8 mouse cellular contexts compared by ENCODE assay signal in the genomic region with DNA sequence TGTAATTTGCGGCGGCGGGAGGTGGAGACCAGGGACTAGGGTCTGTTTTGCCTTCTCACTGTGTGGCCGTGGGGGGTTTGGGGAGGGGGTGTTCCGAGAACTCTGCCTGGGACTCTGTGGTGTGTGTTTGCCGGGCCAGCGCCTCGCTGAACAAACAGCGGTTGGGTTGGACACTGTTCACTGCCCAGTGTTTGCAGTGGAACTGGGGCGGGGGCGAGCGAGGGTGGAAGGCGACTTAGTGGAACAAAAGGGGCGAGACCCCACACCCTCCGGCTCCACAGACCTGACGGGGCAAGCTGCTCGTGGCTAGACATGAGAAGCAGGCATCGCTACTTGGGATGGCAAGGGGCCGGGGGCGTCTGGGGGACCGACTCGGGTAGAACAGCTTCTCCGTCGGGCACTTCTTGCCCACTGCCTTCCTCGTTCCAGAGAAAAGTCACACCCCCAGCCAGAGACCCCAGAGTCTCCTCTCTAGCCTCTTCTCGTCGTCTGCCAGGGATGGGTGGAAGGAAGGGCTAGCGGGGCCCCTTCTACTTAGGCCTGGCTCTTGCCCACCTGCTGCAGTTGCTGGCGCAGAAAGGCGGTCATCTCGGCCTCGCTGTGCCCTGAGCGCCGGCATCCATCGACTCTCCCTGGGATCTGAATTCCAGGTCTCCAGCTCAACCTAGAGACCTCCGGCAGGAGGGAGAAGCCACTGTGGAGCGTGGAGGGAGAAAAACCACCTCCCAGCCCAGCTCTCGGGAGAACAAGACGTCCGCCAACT. TPM values are rescaled to one million over a fixed set of nuclear protein-coding genes. Genes with fewer than 3 reads are reported as not detected.
DNase-seq lines count a peak whose midpoint lies in the region; ATAC-seq and TF ChIP-seq lines count a peak whose summit lies in the region.

No protein-coding gene starts in this region.

- H3K4me3 ChIP-seq in E14TG2a.4 (replicated peaks; ENCODE audit: low read length): peak overlapping the region; percentile 84
- peak overlapping the region; percentile 56 for H3K4me3 ChIP-seq in forebrain, embryonic 14.5 days (ENCODE audit: low read depth, low read length)
- H3K4me3 ChIP-seq in liver, embryonic 14.5 days (ENCODE audit: insufficient read depth in 1 of 2, low read depth in 2 of 2, low read length in 2 of 2): peak overlapping the region; percentile 52 to 68
- H3K4me3 ChIP-seq in stomach, postnatal 0 days (ENCODE audit: low read depth, low read length): peak overlapping the region; percentile 69

- no peak for TF ChIP-seq CTCF in E14TG2a.4 (conservative IDR thresholded peaks at IDR 0.05; ENCODE audit: low read length)
- no peak for TF ChIP-seq CTCF in liver, embryonic 14.5 days (IDR thresholded peaks at IDR 0.05; ENCODE audit: low read depth)
- no peak for TF ChIP-seq CTCF in stomach, postnatal 0 days (IDR thresholded peaks at IDR 0.05; ENCODE audit: low read depth)

- no peak for TF ChIP-seq EP300 in liver, embryonic 14.5 days (IDR thresholded peaks at IDR 0.05; ENCODE audit: low read depth)
- no peak for TF ChIP-seq EP300 in stomach, postnatal 0 days (optimal IDR thresholded peaks at IDR 0.05)

- 1% methylated on average over 39 of the region's 40 CpGs for whole genome bisulfite sequencing in forebrain, embryonic 14.5 days
- WGBS in liver, embryonic 14.5 days (ENCODE audit: insufficient replicate concordance): 3% methylated on average over 40 of the region's 40 CpGs
- WGBS in stomach, postnatal 0 days: 3% methylated on average over 40 of the region's 40 CpGs

- DNase-seq in gastrocnemius, postnatal 4 days (ENCODE audit: low spot score in 2 of 2): peak; percentile 17 to 24
- DNase-seq in gastrocnemius, postnatal 14 days: no peak
- DNase-seq in forebrain, embryonic 14.5 days (ENCODE audit: low spot score): no peak
- no peak for DNase-seq in liver, embryonic 14.5 days (ENCODE audit: low read depth in 3 of 3, low spot score in 3 of 3)
- DNase-seq in stomach, postnatal 0 days (ENCODE audit: low spot score): peak; percentile 71
- no peak for DNase-seq in right cerebral cortex, postnatal 4 days
- DNase-seq in T-cell, adult 2 months (ENCODE audit: low spot score): no peak

- peak overlapping the region; percentile 83 for H3K4me2 ChIP-seq in forebrain, embryonic 14.5 days (ENCODE audit: low read length)
- H3K4me2 ChIP-seq in liver, embryonic 14.5 days (ENCODE audit: low read depth): peak overlapping the region; percentile 89
- H3K4me2 ChIP-seq in stomach, postnatal 0 days (replicated peaks; ENCODE audit: low read depth): peak overlapping the region; percentile 72

- H3K36me3 ChIP-seq in E14TG2a.4 (ENCODE audit: insufficient read depth, low read length): no peaks in the 10 kb centered on the region
- H3K36me3 ChIP-seq in forebrain, embryonic 14.5 days (ENCODE audit: control insufficient read depth, insufficient read depth, low read length): no peaks in the 10 kb centered on the region
- no peaks in the 10 kb centered on the region for H3K36me3 ChIP-seq in liver, embryonic 14.5 days (replicated peaks; ENCODE audit: control insufficient read depth, insufficient read depth, low read depth)
- H3K36me3 ChIP-seq in stomach, postnatal 0 days (ENCODE audit: control insufficient read depth, insufficient read depth, low read length): no peaks in the 10 kb centered on the region

- H3K9ac ChIP-seq in forebrain, embryonic 14.5 days (ENCODE audit: low read length): peak overlapping the region; percentile 32; the same call in 1 of the 2 replicates
- H3K9ac ChIP-seq in liver, embryonic 14.5 days (replicated peaks): no peak overlapping the region
- H3K9ac ChIP-seq in stomach, postnatal 0 days (ENCODE audit: low read length): peak overlapping the region; percentile 51

- H3K27me3 ChIP-seq in E14TG2a.4 (ENCODE audit: insufficient read depth, low read length): peaks cover 49% of the 10 kb centered on the region
- H3K27me3 ChIP-seq in forebrain, embryonic 14.5 days (replicated peaks; ENCODE audit: control insufficient read depth, insufficient read depth, low read length): peaks cover 78% of the 10 kb centered on the region
- H3K27me3 ChIP-seq in liver, embryonic 14.5 days (ENCODE audit: control insufficient read depth, insufficient read depth, low read length): peaks cover 55% of the 10 kb centered on the region
- peaks cover 22% of the 10 kb centered on the region; the same call in 1 of the 2 replicates for H3K27me3 ChIP-seq in stomach, postnatal 0 days (ENCODE audit: control insufficient read depth, insufficient read depth, low read length)

- intact Hi-C loops in gastrocnemius, postnatal 14 days (cut with DNase I; ENCODE audit: low total_unique reads): no loop called here

- H3K4me1 ChIP-seq in E14TG2a.4 (replicated peaks; ENCODE audit: low read depth, low read length): peaks cover 40% of the 10 kb centered on the region
- peaks cover 15% of the 10 kb centered on the region for H3K4me1 ChIP-seq in forebrain, embryonic 14.5 days (ENCODE audit: control insufficient read depth, insufficient read depth, low read length)
- peaks cover 4 to 6% of the 10 kb centered on the region in 2 experiments for H3K4me1 ChIP-seq in liver, embryonic 14.5 days (replicated peaks; ENCODE audit: control insufficient read depth in 2 of 2, insufficient read depth in 2 of 2, low read length in 1 of 2)
- no peaks in the 10 kb centered on the region for H3K4me1 ChIP-seq in stomach, postnatal 0 days (replicated peaks; ENCODE audit: control insufficient read depth, insufficient read depth)

- H3K9me3 ChIP-seq in E14TG2a.4 (ENCODE audit: low read length): no peaks in the 10 kb centered on the region
- H3K9me3 ChIP-seq in forebrain, embryonic 14.5 days (replicated peaks; ENCODE audit: control insufficient read depth, low read length): no peaks in the 10 kb centered on the region
- no peaks in the 10 kb centered on the region for H3K9me3 ChIP-seq in liver, embryonic 14.5 days (ENCODE audit: control insufficient read depth, low read length)
- no peaks in the 10 kb centered on the region for H3K9me3 ChIP-seq in stomach, postnatal 0 days (ENCODE audit: control insufficient read depth, low read length)

- no peak for ATAC-seq in forebrain, embryonic 14.5 days
- ATAC-seq in liver, embryonic 14.5 days (ENCODE audit: insufficient read depth): no peak
- ATAC-seq in stomach, postnatal 0 days (ENCODE audit: low FRiP score, low TSS enrichment): peak; percentile 14; the same call in 1 of the 2 replicates

- no peak overlapping the region for H3K27ac ChIP-seq in forebrain, embryonic 14.5 days (ENCODE audit: low read depth, low read length)
- H3K27ac ChIP-seq in liver, embryonic 14.5 days: no peak overlapping the region
- H3K27ac ChIP-seq in stomach, postnatal 0 days (replicated peaks): peak overlapping the region; percentile 86

RNA-seq across cellular contexts. Expression of a gene that starts 0.6 kb away (rescaled TPM):
- 1 to 10 TPM in 1 of 2 experiments, under 1 TPM in 1; 0.49 to 1.0 TPM for total RNA-seq in gastrocnemius, postnatal 4 days (2021)
- total RNA-seq in gastrocnemius, postnatal 14 days (2021): not detected
- polyA plus RNA-seq in forebrain, embryonic 14.5 days (2014; fragmentation: Nextera tagmentation; extraction: Ambion mirVana): 1.3 and 2.0 TPM in 2 replicates
- 0.04 TPM in 2 replicates for polyA plus RNA-seq in liver, embryonic 14.5 days (2012; rRNA removed)
- polyA plus RNA-seq in liver, embryonic 14.5 days (2014; fragmentation: Nextera tagmentation; extraction: Ambion mirVana): not detected in 2 replicates
- polyA plus RNA-seq in stomach, postnatal 0 days (2015; fragmentation: Nextera tagmentation; extraction: Ambion mirVana): 4.5 and 4.7 TPM in 2 replicates

Comparison
In these comparisons a context has a peak if more than half of its experiments do, and no peak if none do; other contexts are left out.
1. DNase-seq: peak in gastrocnemius, postnatal 4 days (2 of 2) and stomach, postnatal 0 days (single experiment); none in gastrocnemius, postnatal 14 days (single experiment), forebrain, embryonic 14.5 days (single experiment), liver, embryonic 14.5 days (0 of 3), right cerebral cortex, postnatal 4 days (single experiment) and T-cell, adult 2 months (single experiment).
2. Peak in every context shown above with its lines, with median percentiles within 50 percentile points of each other: H3K4me3 ChIP-seq and H3K4me2 ChIP-seq.